Mouse (Mus musculus): Measurements from ENCODE around the gene Pde7b. TPM values are rescaled to one million over a fixed set of nuclear protein-coding genes. Genes with fewer than 3 reads are reported as not detected.

Pde7b gene
- total and polyA plus RNA-seq, 3 experiments, result not detected

DNA sequence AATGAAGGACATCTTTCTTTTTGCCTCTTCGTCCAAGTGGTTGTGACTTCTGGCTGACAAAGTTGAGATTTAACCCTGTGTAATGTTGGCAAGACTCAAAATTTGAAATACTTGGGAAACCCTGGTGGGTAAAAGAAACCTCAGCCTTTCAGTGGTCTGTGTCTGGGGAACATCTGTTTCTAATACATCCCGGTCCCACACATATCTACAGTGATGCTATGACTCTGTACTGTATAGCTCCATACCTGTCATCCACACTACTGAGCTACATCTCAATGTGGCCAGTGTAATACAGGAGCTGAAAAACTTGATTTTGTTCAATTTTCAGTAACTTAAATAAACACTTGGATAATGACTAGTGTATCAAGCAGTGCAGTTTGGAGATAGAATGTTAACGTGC, 216.4 kb downstream of the Pde7b start:
- Histone ChIP-seq H3K27ac (ENCODE audit: insufficient read depth, low read depth) (no peak overlapping the region), H3K4me3 (replicated peaks in 1 of 3; ENCODE audit: low read depth in 2 of 3, low read length in 2 of 3, poor library complexity in 1 of 3) (no peak overlapping the region), H3K9me3 (replicated peaks; ENCODE audit: low read length) (no peaks in the 10 kb centered on the region), H3K27me3 (replicated peaks) (no peaks in the 10 kb centered on the region), H3K4me1 (ENCODE audit: control insufficient read depth in 1 of 2, insufficient read depth in 2 of 2) (peaks cover 4 to 7% of the 10 kb centered on the region in 2 experiments; a peak in 1 of 4 replicates), H3K79me2 (replicated peaks; ENCODE audit: control insufficient read depth, extremely low read depth, insufficient read depth, poor library complexity, severe bottlenecking) (no peaks in the 10 kb centered on the region), H3K4me2 (ENCODE audit: insufficient read depth, low read depth, poor library complexity, severe bottlenecking) (no peak overlapping the region), H3K9ac (ENCODE audit: insufficient read depth, low read depth) (no peak overlapping the region), H3K36me3 (replicated peaks in 1 of 2; ENCODE audit: control insufficient read depth in 1 of 2, insufficient read depth in 1 of 2, low read length in 1 of 2) (no peaks in the 10 kb centered on the region)
- TF ChIP-seq GABPA (IDR thresholded peaks at IDR 0.05; ENCODE audit: insufficient replicate concordance, low read depth, low read length), result no peak
- TF ChIP-seq MYC (IDR thresholded peaks at IDR 0.05; ENCODE audit: low read depth, low read length), result no peak
- no peak for TF ChIP-seq ZKSCAN1 (IDR thresholded peaks at IDR 0.05; ENCODE audit: borderline replicate concordance, low read depth, low read length)
- no peak for TF ChIP-seq MAFK (IDR thresholded peaks at IDR 0.05; ENCODE audit: insufficient replicate concordance, low read length)
- TF ChIP-seq USF1 (IDR thresholded peaks at IDR 0.05; ENCODE audit: low read depth, low read length), result no peak
- TF ChIP-seq ZNF384 (IDR thresholded peaks at IDR 0.05; ENCODE audit: low read depth, low read length), result no peak
- TF ChIP-seq E2F4 (IDR thresholded peaks at IDR 0.05; ENCODE audit: insufficient replicate concordance, low read depth, low read length), result no peak
- no peak for TF ChIP-seq ETS1 (conservative IDR thresholded peaks at IDR 0.05; ENCODE audit: low read depth, low read length)
- TF ChIP-seq CHD2 (IDR thresholded peaks at IDR 0.05; ENCODE audit: low read length), result no peak
- no peak for TF ChIP-seq SMC3 (IDR thresholded peaks at IDR 0.05; ENCODE audit: low read depth, low read length)
- no peak for TF ChIP-seq USF2 (conservative IDR thresholded peaks at IDR 0.05; ENCODE audit: low read depth, low read length)
- no peak for TF ChIP-seq IRF4 (IDR thresholded peaks at IDR 0.05; ENCODE audit: low read depth, low read length)
- no peak for TF ChIP-seq NRF1 (IDR thresholded peaks at IDR 0.05; ENCODE audit: low read depth, low read length)
- no peak for TF ChIP-seq ZMIZ1 (IDR thresholded peaks at IDR 0.05; ENCODE audit: low read depth, low read length)
- TF ChIP-seq TCF12 (IDR thresholded peaks at IDR 0.05; ENCODE audit: low read depth, low read length), result no peak
- no peak for TF ChIP-seq POLR2AphosphoS2 (IDR thresholded peaks at IDR 0.05; ENCODE audit: low read depth, low read length)
- no peak for TF ChIP-seq HCFC1 (IDR thresholded peaks at IDR 0.05; ENCODE audit: low read depth, low read length)
- TF ChIP-seq MEF2A (IDR thresholded peaks at IDR 0.05; ENCODE audit: borderline replicate concordance, low read depth, low read length), result no peak
- TF ChIP-seq CHD1 (IDR thresholded peaks at IDR 0.05; ENCODE audit: low read depth, low read length), result no peak
- no peak for TF ChIP-seq RCOR1 (conservative IDR thresholded peaks at IDR 0.05; ENCODE audit: low read depth, low read length)
- in situ Hi-C loops (cut with MboI; ENCODE audit: low pct_ligation_motif_present, low pct_unique_long_range_greater_than_20kb, low sequenced_read_pairs) (no loop called here), dilution Hi-C loops (cut with MboI; ENCODE audit: extremely low pct_ligation_motif_present, extremely low pct_unique_long_range_greater_than_20kb, low sequenced_read_pairs) (no loop called here)
- no peak for DNase-seq (ENCODE audit: extremely low read depth)

DNA sequence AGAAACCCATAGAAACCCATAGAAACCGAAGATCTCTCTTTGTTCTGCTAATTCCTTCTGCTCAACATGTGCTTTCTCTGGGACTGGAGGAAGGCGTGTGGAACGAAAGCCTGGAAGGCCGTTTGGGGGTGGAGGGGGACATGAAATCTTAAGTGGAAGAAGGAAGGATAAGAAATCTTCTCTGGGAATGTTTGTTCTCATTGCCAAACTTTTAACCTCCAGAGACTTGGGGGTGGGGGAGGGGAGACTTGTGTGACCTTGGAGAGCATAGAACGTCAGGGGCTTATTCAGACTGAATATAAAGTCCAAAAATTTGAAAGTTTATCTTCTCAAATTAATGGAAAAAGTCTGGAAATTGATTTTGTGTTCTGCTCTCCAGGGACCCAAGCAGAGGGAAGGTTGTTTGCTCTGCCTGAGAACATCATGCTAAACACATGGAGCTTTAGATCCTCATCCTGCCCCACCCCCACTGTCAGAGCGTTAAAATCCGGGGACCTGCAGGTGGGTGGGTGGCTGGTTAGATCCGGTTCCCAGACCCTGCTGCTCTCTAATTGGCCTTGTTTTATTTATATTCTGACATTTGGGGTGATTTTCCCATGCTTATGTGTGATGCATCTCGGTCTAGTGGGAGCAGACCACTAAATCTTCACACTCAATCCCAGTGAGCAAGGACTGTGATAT, 217.0 kb downstream of the Pde7b start:
- Histone ChIP-seq H3K36me3 (replicated peaks in 1 of 2; ENCODE audit: control insufficient read depth in 1 of 2, insufficient read depth in 1 of 2, low read length in 1 of 2) (no peaks in the 10 kb centered on the region), H3K4me1 (ENCODE audit: control insufficient read depth in 1 of 2, insufficient read depth in 2 of 2) (peaks cover 4 to 7% of the 10 kb centered on the region in 2 experiments; a peak in 1 of 4 replicates), H3K9me3 (replicated peaks; ENCODE audit: low read length) (no peaks in the 10 kb centered on the region), H3K79me2 (replicated peaks; ENCODE audit: control insufficient read depth, extremely low read depth, insufficient read depth, poor library complexity, severe bottlenecking) (no peaks in the 10 kb centered on the region), H3K9ac (ENCODE audit: insufficient read depth, low read depth) (no peak overlapping the region), H3K4me2 (ENCODE audit: insufficient read depth, low read depth, poor library complexity, severe bottlenecking) (no peak overlapping the region), H3K27ac (ENCODE audit: insufficient read depth, low read depth) (no peak overlapping the region), H3K4me3 (replicated peaks in 1 of 3; ENCODE audit: low read depth in 2 of 3, low read length in 2 of 3, poor library complexity in 1 of 3) (no peak overlapping the region), H3K27me3 (replicated peaks) (no peaks in the 10 kb centered on the region)
- dilution Hi-C loops (cut with MboI; ENCODE audit: extremely low pct_ligation_motif_present, extremely low pct_unique_long_range_greater_than_20kb, low sequenced_read_pairs), result no loop called here
- TF ChIP-seq POLR2A (IDR thresholded peaks at IDR 0.05; ENCODE audit: low read depth, low read length) (no peak), POLR2AphosphoS2 (IDR thresholded peaks at IDR 0.05; ENCODE audit: low read depth, low read length) (no peak), GABPA (IDR thresholded peaks at IDR 0.05; ENCODE audit: insufficient replicate concordance, low read depth, low read length) (no peak), MXI1 (IDR thresholded peaks at IDR 0.05; ENCODE audit: low read depth, low read length) (no peak), TBP (conservative IDR thresholded peaks at IDR 0.05; ENCODE audit: low read depth, low read length) (no peak), USF2 (conservative IDR thresholded peaks at IDR 0.05; ENCODE audit: low read depth, low read length) (no peak), RCOR1 (conservative IDR thresholded peaks at IDR 0.05; ENCODE audit: low read depth, low read length) (no peak), BHLHE40 (IDR thresholded peaks at IDR 0.05; ENCODE audit: low read depth, low read length) (no peak), ZKSCAN1 (IDR thresholded peaks at IDR 0.05; ENCODE audit: borderline replicate concordance, low read depth, low read length) (no peak), MAX (IDR thresholded peaks at IDR 0.05; ENCODE audit: low read length) (no peak)
- in situ Hi-C loops (cut with MboI; ENCODE audit: low pct_ligation_motif_present, low pct_unique_long_range_greater_than_20kb, low sequenced_read_pairs), result no loop called here
- no peak for DNase-seq (ENCODE audit: extremely low read depth)

All from CH12.LX (cell line).